Mouse (Mus musculus) C2C12 (cell line): ENCODE data around the gene Cyp26c1.

Experiments used
- CEBPB ChIP-seq: IDR thresholded peaks from one replicate; pipeline ENCODE4 v1.6.1; 2011; ENCODE audit warnings: low read depth, mild to moderate bottlenecking, control low read depth, moderate library complexity
- CTCF ChIP-seq: IDR thresholded peaks from one replicate; pipeline ENCODE4 v1.5.1; 2011; ENCODE audit not compliant: control insufficient read depth, insufficient read depth, insufficient read length
- MAX ChIP-seq: IDR thresholded peaks from one replicate; pipeline ENCODE4 v1.6.1; 2011; ENCODE audit warnings: mild to moderate bottlenecking, control low read depth
- MYOD1 ChIP-seq: IDR thresholded peaks from one replicate; pipeline ENCODE4 v1.6.1; 2011; ENCODE audit warnings: low read depth; ENCODE audit not compliant: control insufficient read depth, insufficient read length
- USF1 ChIP-seq: IDR thresholded peaks from one replicate; pipeline ENCODE4 v1.6.1; 2011; ENCODE audit warnings: low read depth, mild to moderate bottlenecking, control low read depth, moderate library complexity

GRCm38 (mm10) chr19:37699711-37700110 is 14.3 kb downstream of the Cyp26c1 start:
- TF ChIP-seq CTCF (no peak), USF1 (no peak), MAX (no peak), CEBPB (no peak), MYOD1 (no peak)
